Mouse (Mus musculus) urinary bladder, adult 2 months (tissue): ENCODE measurements around the gene Olfr713. TPM values are rescaled to one million over a fixed set of nuclear protein-coding genes. Genes with fewer than 3 reads are reported as not detected.

ENCODE experiments used
- DNase-seq: peaks from one replicate; pipeline ENCODE4 v3.0.0; 2022; ENCODE audit warnings: low spot score
- polyA plus RNA-seq: library from polyadenylated mRNA; depleted of rRNA; stranded (reverse); fragments of >200 nt; gene quantifications from 2 replicates; pipeline ENCODE4 v1.2.3, GENCODE M21; 2012; rRNA removed

Olfr713 gene
- not detected in 2 replicates for polyA plus RNA-seq

GRCm38 (mm10) chr7:107030874-107031273 lies at the start of gene Olfr713:
TSS of gene Olfr713 (plus strand) at chr7:107031174.
- no peak for DNase-seq

GRCm38 (mm10) chr7:106985236-106985635 lies 45.7 kb upstream of the Olfr713 start:
- no peak for DNase-seq

- DNase-seq = no peak
Observed at GRCm38 (mm10) chr7:107000798-107001197, 30.2 kb upstream of the Olfr713 start.

GRCm38 (mm10) chr7:107004169-107004568 lies 26.8 kb upstream of the Olfr713 start:
- no peak for DNase-seq

GRCm38 (mm10) chr7:107005972-107006371 lies 25.0 kb upstream of the Olfr713 start, which contains the start of gene Olfr2:
TSS of gene Olfr2 (minus strand) at chr7:107006072.
- no peak for DNase-seq

- no peak for DNase-seq
Observed at GRCm38 (mm10) chr7:107039934-107040563, 9.1 kb downstream of the Olfr713 start.

- DNase-seq = no peak
Observed at GRCm38 (mm10) chr7:107043136-107043535, 12.2 kb downstream of the Olfr713 start.

GRCm38 (mm10) chr7:107044407-107044806 lies 13.4 kb downstream of the Olfr713 start:
- no peak for DNase-seq

- no peak for DNase-seq
Observed at GRCm38 (mm10) chr7:107045833-107046232, 14.9 kb downstream of the Olfr713 start.

GRCm38 (mm10) chr7:107047578-107047977 lies 16.6 kb downstream of the Olfr713 start:
- no peak for DNase-seq

- DNase-seq = no peak
Observed at GRCm38 (mm10) chr7:107070681-107071080, 39.7 kb downstream of the Olfr713 start, which contains the start of gene Olfr714. TSS of gene Olfr714 (plus strand) at chr7:107070981.

Other genes with a start within 250 kb of the Olfr713 start
- not detected in 2 replicates for gene Olfr699, start 238.0 kb upstream of the Olfr713 start, polyA plus RNA-seq
- not detected in 2 replicates for gene Olfr700, start 222.3 kb upstream of the Olfr713 start, polyA plus RNA-seq
- gene Olfr701, start 217.0 kb upstream of the Olfr713 start, polyA plus RNA-seq = not detected in 2 replicates
- gene Olfr702, start 197.3 kb upstream of the Olfr713 start, polyA plus RNA-seq = not detected in 2 replicates
- gene Olfr703, start 187.8 kb upstream of the Olfr713 start, polyA plus RNA-seq = not detected in 2 replicates
- gene Olfr704, start 168.0 kb upstream of the Olfr713 start, polyA plus RNA-seq = not detected in 2 replicates
- gene Olfr705, start 154.3 kb upstream of the Olfr713 start, polyA plus RNA-seq = not detected in 2 replicates
- not detected in 2 replicates for gene Olfr706, start 143.0 kb upstream of the Olfr713 start, polyA plus RNA-seq
- gene Olfr707, start 129.9 kb upstream of the Olfr713 start, polyA plus RNA-seq = not detected in 2 replicates
- gene Olfr1532-ps1, start 123.2 kb upstream of the Olfr713 start, polyA plus RNA-seq = not detected in 2 replicates
- not detected in 2 replicates for gene Olfr709-ps1, start 99.0 kb upstream of the Olfr713 start, polyA plus RNA-seq
- not detected in 2 replicates for gene Olfr710, start 82.9 kb upstream of the Olfr713 start, polyA plus RNA-seq
- gene Olfr6, start 67.2 kb upstream of the Olfr713 start, polyA plus RNA-seq = not detected in 2 replicates
- gene Olfr711, start 55.7 kb upstream of the Olfr713 start, polyA plus RNA-seq = not detected in 2 replicates
- not detected in 2 replicates for gene Olfr2, start 25.1 kb upstream of the Olfr713 start, polyA plus RNA-seq
- not detected in 2 replicates for gene Olfr714, start 39.8 kb downstream of the Olfr713 start, polyA plus RNA-seq
- not detected in 2 replicates for gene Olfr17, start 62.0 kb downstream of the Olfr713 start, polyA plus RNA-seq
- not detected in 2 replicates for gene Olfr715b, start 79.2 kb downstream of the Olfr713 start, polyA plus RNA-seq
- not detected in 2 replicates for gene Olfr715, start 99.9 kb downstream of the Olfr713 start, polyA plus RNA-seq
- not detected in 2 replicates for gene Olfr716, start 107.2 kb downstream of the Olfr713 start, polyA plus RNA-seq
- not detected in 2 replicates for gene Nlrp14, start 135.8 kb downstream of the Olfr713 start, polyA plus RNA-seq
- not detected in 2 replicates for gene Rbmxl2, start 178.3 kb downstream of the Olfr713 start, polyA plus RNA-seq